Mouse (Mus musculus) intestine, embryonic 14.5 days (tissue): ENCODE measurements around the gene Barhl2. TPM values are rescaled to one million over a fixed set of nuclear protein-coding genes. Genes with fewer than 3 reads are reported as not detected.

Source experiments
- ATAC-seq: fragments of 200-750 bp; cut with Nextera tagmentation; replicated peaks from 2 replicates; pipeline ENCODE4 v1.8.0; 2017; ENCODE audit warnings: low read depth, moderate number of reproducible peaks, moderate TSS enrichment, moderate library complexity; ENCODE audit not compliant: low FRiP score, low TSS enrichment
- DNase-seq: peaks from one replicate; pipeline ENCODE4 v3.0.0-alpha.2; 2018; ENCODE audit warnings: low spot score
- H3K27ac ChIP-seq: fragments of 300-500 bp; sonication (generic); 2 replicates; pipeline ENCODE4 v1.5.1; 2014; ENCODE audit warnings: low read depth, mild to moderate bottlenecking, control low read depth
- H3K27me3 ChIP-seq: fragments of 300-500 bp; sonication (generic); replicated peaks from 2 replicates; pipeline ENCODE4 v1.6.1; 2014; ENCODE audit warnings: low read length, control low read depth; ENCODE audit not compliant: control insufficient read depth, insufficient read depth
- H3K36me3 ChIP-seq: fragments of 300-500 bp; sonication (generic); 2 replicates; pipeline ENCODE4 v1.6.1; 2014; ENCODE audit warnings: low read length, control low read depth; ENCODE audit not compliant: control insufficient read depth, insufficient read depth
- H3K4me1 ChIP-seq: fragments of 300-500 bp; sonication (generic); replicated peaks from 2 replicates; pipeline ENCODE4 v1.6.1; 2014; ENCODE audit warnings: low read length, control low read depth, mixed read lengths; ENCODE audit not compliant: control insufficient read depth, insufficient read depth
- H3K4me2 ChIP-seq: fragments of 300-500 bp; sonication (generic); 2 replicates; pipeline ENCODE4 v1.6.1; 2014; ENCODE audit warnings: low read length
- H3K4me3 ChIP-seq: fragments of 300-500 bp; sonication (generic); 2 replicates; pipeline ENCODE4 v1.5.1; 2014; ENCODE audit warnings: low read depth, low read length, control low read depth, mixed read lengths
- H3K9ac ChIP-seq: fragments of 300-500 bp; sonication (generic); 2 replicates; pipeline ENCODE4 v1.6.1; 2014; ENCODE audit warnings: mild to moderate bottlenecking, low read length
- H3K9me3 ChIP-seq: fragments of 300-500 bp; sonication (generic); 2 replicates; pipeline ENCODE4 v1.6.1; 2016; ENCODE audit warnings: low read length, control low read depth; ENCODE audit not compliant: control insufficient read depth
- WGBS: fragments of 180-500 bp; shearing (Covaris S2); extraction: QIAGEN DNeasy Blood & Tissue Kit; methylation state at CpG from one replicate; pipeline ENCODE4 v1.1.7; 2014; 5-methylcytosine and 5-hydroxymethylcytosine counted together
- polyA plus RNA-seq: library from polyadenylated mRNA; unstranded; fragments of >200 nt; fragmentation: Nextera tagmentation; extraction: Ambion mirVana; gene quantifications from 2 replicates; pipeline ENCODE4 v1.2.1, GENCODE M21; 2014

The Barhl2 gene
- polyA plus RNA-seq, 1 experiment from 2014 or later: not detected

GRCm38 (mm10) chr5:106451681-106452440, 6.1 kb downstream of the Barhl2 start:
- H3K27ac ChIP-seq: no peak overlapping the region
- ATAC-seq (no peak), DNase-seq (peak; percentile 67)
- no peak overlapping the region for H3K4me2 ChIP-seq
- H3K9ac ChIP-seq: no peak overlapping the region
- no peaks in the 10 kb centered on the region for H3K36me3 ChIP-seq
- no peak overlapping the region for H3K4me3 ChIP-seq
- under 1% methylated on average over 32 of the region's 32 CpGs for WGBS
- peaks cover 97% of the 10 kb centered on the region for H3K27me3 ChIP-seq
- H3K4me1 ChIP-seq: no peaks in the 10 kb centered on the region
- H3K9me3 ChIP-seq: no peaks in the 10 kb centered on the region

GRCm38 (mm10) chr5:106450426-106451160, 7.4 kb downstream of the Barhl2 start:
- H3K4me3 ChIP-seq: no peak overlapping the region
- ATAC-seq (no peak), DNase-seq (no peak)
- H3K27me3 ChIP-seq: peaks cover 97% of the 10 kb centered on the region
- 10% methylated on average over 5 of the region's 5 CpGs for WGBS
- no peaks in the 10 kb centered on the region for H3K36me3 ChIP-seq
- no peak overlapping the region for H3K4me2 ChIP-seq
- H3K27ac ChIP-seq: no peak overlapping the region
- no peak overlapping the region for H3K9ac ChIP-seq
- no peaks in the 10 kb centered on the region for H3K9me3 ChIP-seq
- H3K4me1 ChIP-seq: no peaks in the 10 kb centered on the region

DNA sequence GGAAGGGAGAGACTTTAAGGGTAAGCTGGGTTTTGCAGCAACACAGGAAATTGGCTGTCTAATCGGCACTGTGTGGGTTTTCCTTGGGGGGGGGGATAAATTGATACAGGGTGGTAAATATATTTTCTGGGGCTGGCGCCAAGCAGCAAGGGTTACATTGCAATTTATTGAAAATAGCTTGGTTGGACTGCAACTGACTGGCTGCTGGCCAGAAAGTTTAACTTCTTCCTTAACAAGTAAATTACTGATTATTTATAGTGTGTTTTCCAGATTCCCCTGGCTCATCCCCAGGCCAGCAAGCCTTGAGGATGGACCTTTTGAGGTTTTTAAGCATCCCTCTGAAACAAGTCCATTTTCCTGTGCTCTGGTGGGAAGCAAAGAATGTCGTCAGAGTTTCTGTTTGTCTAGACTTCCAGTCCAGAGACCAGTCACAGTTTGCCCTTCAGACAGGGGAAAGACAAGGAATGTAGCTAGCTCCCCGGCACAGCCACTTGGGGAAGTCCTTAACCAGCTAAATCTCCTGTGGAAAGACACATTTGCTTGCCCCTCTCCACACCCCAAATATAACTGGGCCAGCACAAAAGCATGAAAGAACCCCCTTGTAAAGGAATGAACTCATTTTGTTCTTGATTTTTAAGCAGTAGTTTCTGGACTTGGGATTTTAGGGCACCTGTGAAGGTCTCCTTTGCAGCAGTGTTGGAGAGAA, 8.1 kb downstream of the Barhl2 start:
- ATAC-seq (no peak), DNase-seq (no peak)
- Histone ChIP-seq H3K27ac (no peak overlapping the region), H3K4me3 (no peak overlapping the region), H3K27me3 (peaks cover 97% of the 10 kb centered on the region), H3K4me1 (no peaks in the 10 kb centered on the region), H3K9ac (no peak overlapping the region), H3K9me3 (no peaks in the 10 kb centered on the region), H3K4me2 (no peak overlapping the region), H3K36me3 (no peaks in the 10 kb centered on the region)
- 21% methylated on average over 4 of the region's 4 CpGs for WGBS

- H3K36me3 ChIP-seq: no peaks in the 10 kb centered on the region
- H3K27ac ChIP-seq: no peak overlapping the region
- H3K9ac ChIP-seq: no peak overlapping the region
- ATAC-seq (no peak), DNase-seq (peak; percentile 73)
- H3K4me2 ChIP-seq: no peak overlapping the region
- peaks cover 95% of the 10 kb centered on the region for H3K27me3 ChIP-seq
- H3K4me3 ChIP-seq: no peak overlapping the region
- WGBS: 1% methylated on average over 6 of the region's 6 CpGs
- H3K9me3 ChIP-seq: no peaks in the 10 kb centered on the region
- no peaks in the 10 kb centered on the region for H3K4me1 ChIP-seq
Observed at GRCm38 (mm10) chr5:106448798-106449125, 9.2 kb downstream of the Barhl2 start.

DNA sequence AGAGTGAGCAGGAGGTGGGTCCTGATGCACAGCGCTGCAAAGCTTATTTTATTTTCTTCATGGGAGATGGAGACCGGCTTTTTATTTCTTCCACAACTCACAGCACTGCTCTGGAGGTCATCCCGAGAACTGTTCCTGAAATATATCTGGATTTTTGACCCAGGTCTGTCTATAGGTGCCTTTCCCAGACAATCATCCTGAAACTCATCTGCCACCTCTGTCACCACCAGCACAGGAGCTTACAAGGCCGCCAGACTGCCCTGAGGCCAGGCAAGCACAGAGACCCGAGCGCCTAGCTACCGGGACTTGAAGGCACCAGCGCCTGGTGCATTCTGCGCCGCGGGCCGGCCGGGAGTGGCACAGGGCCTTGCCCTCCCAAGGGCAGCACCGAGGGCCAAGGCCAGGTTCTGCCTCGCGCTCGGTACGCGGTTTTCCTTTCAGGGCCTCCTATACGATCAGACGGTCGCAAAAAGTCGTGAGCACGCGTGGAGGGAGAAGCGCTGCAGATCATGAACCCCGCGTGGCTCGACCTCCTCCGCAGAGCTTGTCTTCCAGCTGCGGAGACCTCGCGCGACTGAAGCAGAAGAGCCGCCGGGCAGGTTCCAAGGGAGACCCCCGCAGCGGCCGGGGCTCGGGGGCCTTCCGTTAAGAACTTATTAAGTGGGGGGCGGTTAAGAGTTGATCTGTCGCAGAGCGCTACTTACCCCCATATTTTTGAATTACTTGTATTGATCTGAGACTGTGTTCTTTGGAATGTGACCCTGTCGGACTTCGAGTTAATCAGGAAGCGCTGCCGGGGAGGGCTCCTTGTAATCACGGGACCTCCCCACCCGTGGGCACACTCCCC, 9.8 kb downstream of the Barhl2 start:
- H3K9ac ChIP-seq: no peak overlapping the region
- no peak overlapping the region for H3K27ac ChIP-seq
- H3K36me3 ChIP-seq: no peaks in the 10 kb centered on the region
- peaks cover 90% of the 10 kb centered on the region for H3K27me3 ChIP-seq
- 4% methylated on average over 50 of the region's 50 CpGs for WGBS
- H3K4me3 ChIP-seq: no peak overlapping the region
- DNase-seq (no peak), ATAC-seq (no peak)
- H3K9me3 ChIP-seq: no peaks in the 10 kb centered on the region
- H3K4me1 ChIP-seq: no peaks in the 10 kb centered on the region
- H3K4me2 ChIP-seq: no peak overlapping the region

- no peak overlapping the region for H3K27ac ChIP-seq
- peaks cover 83% of the 10 kb centered on the region for H3K27me3 ChIP-seq
- ATAC-seq (no peak), DNase-seq (no peak)
- WGBS: 38% methylated on average over 14 of the region's 14 CpGs
- no peaks in the 10 kb centered on the region for H3K4me1 ChIP-seq
- no peak overlapping the region for H3K4me2 ChIP-seq
- no peak overlapping the region for H3K4me3 ChIP-seq
- H3K36me3 ChIP-seq: no peaks in the 10 kb centered on the region
- H3K9ac ChIP-seq: no peak overlapping the region
- no peaks in the 10 kb centered on the region for H3K9me3 ChIP-seq
Observed at GRCm38 (mm10) chr5:106447091-106447820, 10.7 kb downstream of the Barhl2 start.

DNA sequence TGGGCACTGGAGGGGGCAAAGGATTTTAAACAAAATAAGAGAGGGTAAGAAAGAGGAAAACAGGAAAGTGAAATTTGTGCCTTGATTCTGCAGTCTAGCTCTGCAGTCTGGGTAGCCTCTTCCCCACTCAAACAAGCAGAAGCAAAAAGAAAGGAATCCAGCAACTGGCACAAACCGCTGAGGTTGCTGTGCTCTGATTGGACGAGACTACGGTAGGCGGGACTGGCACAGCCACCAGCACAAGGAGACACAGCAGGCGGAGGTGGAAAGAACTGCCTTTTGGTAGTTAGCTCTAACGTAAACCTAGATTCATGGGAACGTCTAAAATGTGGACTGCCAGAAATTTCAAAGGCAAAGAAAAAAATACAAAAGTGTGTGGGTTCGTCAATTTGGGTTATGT, 11.4 kb downstream of the Barhl2 start:
- Histone ChIP-seq H3K27ac (no peak overlapping the region), H3K9ac (no peak overlapping the region), H3K27me3 (peaks cover 77% of the 10 kb centered on the region), H3K36me3 (no peaks in the 10 kb centered on the region), H3K4me2 (no peak overlapping the region), H3K4me3 (no peak overlapping the region), H3K9me3 (no peaks in the 10 kb centered on the region), H3K4me1 (no peaks in the 10 kb centered on the region)
- DNase-seq: no peak
- ATAC-seq: no peak
- WGBS: 4% methylated on average over 8 of the region's 8 CpGs

- H3K9me3 ChIP-seq: no peaks in the 10 kb centered on the region
- H3K27me3 ChIP-seq: peaks cover 68% of the 10 kb centered on the region
- no peak overlapping the region for H3K4me2 ChIP-seq
- H3K4me3 ChIP-seq: no peak overlapping the region
- no peak overlapping the region for H3K9ac ChIP-seq
- no peak overlapping the region for H3K27ac ChIP-seq
- no peaks in the 10 kb centered on the region for H3K4me1 ChIP-seq
- DNase-seq: no peak
- no peak for ATAC-seq
- WGBS: 81% methylated on average over 3 of the region's 3 CpGs
- no peaks in the 10 kb centered on the region for H3K36me3 ChIP-seq
Observed at GRCm38 (mm10) chr5:106445681-106446080, 12.3 kb downstream of the Barhl2 start.
